In the genomic region with DNA sequence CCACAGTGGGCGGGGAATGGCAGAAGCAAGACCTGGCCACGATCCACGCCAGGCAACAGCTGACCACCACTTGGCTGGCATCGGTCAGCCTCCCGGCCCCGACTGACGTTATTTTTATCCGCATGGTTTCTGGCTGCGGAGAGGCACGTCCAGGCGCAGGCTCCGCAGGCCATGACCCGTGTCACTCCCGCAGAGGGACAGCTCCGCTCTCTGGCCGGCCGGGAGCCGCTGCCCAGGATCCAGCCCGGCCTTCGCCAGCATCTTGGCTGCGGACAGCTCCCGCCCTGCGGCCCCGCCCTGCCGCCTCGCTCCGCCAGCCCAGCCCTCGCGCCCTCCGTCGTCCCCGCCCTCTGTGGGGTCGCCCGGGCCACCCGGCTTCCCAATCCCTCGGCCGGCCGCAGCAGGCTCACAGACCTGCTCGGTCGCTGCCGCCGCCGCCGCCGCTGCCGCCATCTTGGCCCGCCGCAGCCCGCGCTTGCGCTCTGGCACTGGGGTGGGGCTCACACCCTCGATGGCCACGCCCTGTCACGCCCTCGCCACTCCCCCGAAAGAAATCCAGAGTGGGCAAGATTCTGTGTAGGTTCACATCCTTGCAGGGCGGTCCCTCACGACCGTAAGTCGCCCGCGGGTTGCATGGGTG, we compare ENCODE assay signal across 8 mouse cellular contexts. TPM values are rescaled to one million over a fixed set of nuclear protein-coding genes. Genes with fewer than 3 reads are reported as not detected.
DNase-seq lines count a peak whose midpoint lies in the region; ATAC-seq and TF ChIP-seq lines count a peak whose summit lies in the region.

A gene (minus strand): TSS at position 530 of the 640 bp plus-strand sequence.

- TF ChIP-seq EP300 in heart, postnatal 0 days (IDR thresholded peaks at IDR 0.05; ENCODE audit: low read depth), result no peak

- peak within 1 kb of the TSS; percentile 73 for H3K4me2 ChIP-seq in forebrain, embryonic 13.5 days
- H3K4me2 ChIP-seq in heart, postnatal 0 days (ENCODE audit: low read depth, low read length), result peak within 1 kb of the TSS; percentile 67
- H3K4me2 ChIP-seq in liver, embryonic 16.5 days (ENCODE audit: low read depth, low read length), result peak within 1 kb of the TSS; percentile 82
- peak within 1 kb of the TSS; percentile 85 for H3K4me2 ChIP-seq in neural tube, embryonic 13.5 days

- H3K4me1 ChIP-seq in forebrain, embryonic 13.5 days, result peaks cover 33% of the 10 kb centered on the region
- peaks cover 7% of the 10 kb centered on the region; the same call in 1 of the 2 replicates for H3K4me1 ChIP-seq in heart, postnatal 0 days (ENCODE audit: control insufficient read depth, insufficient read depth)
- no peaks in the 10 kb centered on the region; the same call in 1 of the 2 replicates for H3K4me1 ChIP-seq in liver, embryonic 16.5 days (ENCODE audit: control insufficient read depth, low read depth, low read length)
- peaks cover 31% of the 10 kb centered on the region for H3K4me1 ChIP-seq in neural tube, embryonic 13.5 days (replicated peaks)

- H3K9me3 ChIP-seq in forebrain, embryonic 13.5 days (replicated peaks), result no peaks in the 10 kb centered on the region
- H3K9me3 ChIP-seq in heart, postnatal 0 days (replicated peaks; ENCODE audit: control insufficient read depth, low read length), result no peaks in the 10 kb centered on the region
- H3K9me3 ChIP-seq in liver, embryonic 16.5 days (replicated peaks; ENCODE audit: control insufficient read depth, low read length), result no peaks in the 10 kb centered on the region
- no peaks in the 10 kb centered on the region for H3K9me3 ChIP-seq in neural tube, embryonic 13.5 days

- peak; percentile 50 for DNase-seq in c-Kit-positive CD71-negative TER-119-negative erythroid progenitor cells, embryonic 14.5 days (ENCODE audit: low read depth)
- peak; percentile 76 for DNase-seq in heart, postnatal 0 days (ENCODE audit: low spot score)
- peak; percentile 91 to 93 for DNase-seq in kidney, postnatal 4 days
- DNase-seq in telencephalon, adult 2 months (ENCODE audit: low read depth, low spot score), result peak; percentile 46

- ATAC-seq in CD4-positive, CD25-positive, alpha-beta regulatory T cell, adult 4 months, result peak; percentile 78
- peak; percentile 91 for ATAC-seq in forebrain, embryonic 13.5 days
- peak; percentile 90 for ATAC-seq in heart, postnatal 0 days (ENCODE audit: insufficient read depth, low read depth)
- ATAC-seq in liver, embryonic 16.5 days (ENCODE audit: low read depth), result peak; percentile 75
- peak; percentile 80 for ATAC-seq in neural tube, embryonic 13.5 days (ENCODE audit: low read depth)

- 0 out of 2 replicates have a peak, but pooled peaks cover 6% of the 10 kb centered on the region for H3K36me3 ChIP-seq in forebrain, embryonic 13.5 days (ENCODE audit: poor library complexity, severe bottlenecking)
- H3K36me3 ChIP-seq in heart, postnatal 0 days (replicated peaks; ENCODE audit: control insufficient read depth, insufficient read depth, low read length), result peaks cover 16% of the 10 kb centered on the region; the same call in 1 of the 2 replicates
- H3K36me3 ChIP-seq in liver, embryonic 16.5 days (ENCODE audit: control insufficient read depth, insufficient read depth), result no peaks in the 10 kb centered on the region
- peaks cover 4% of the 10 kb centered on the region for H3K36me3 ChIP-seq in neural tube, embryonic 13.5 days

- H3K4me3 ChIP-seq in forebrain, embryonic 13.5 days, result peak within 1 kb of the TSS; percentile 84
- peak within 1 kb of the TSS; percentile 77 for H3K4me3 ChIP-seq in heart, postnatal 0 days (ENCODE audit: low read depth, low read length)
- H3K4me3 ChIP-seq in liver, embryonic 16.5 days (ENCODE audit: low read depth, low read length), result peak within 1 kb of the TSS; percentile 69
- H3K4me3 ChIP-seq in neural tube, embryonic 13.5 days, result peak within 1 kb of the TSS; percentile 86

- no peak for TF ChIP-seq CTCF in heart, postnatal 0 days (IDR thresholded peaks at IDR 0.05; ENCODE audit: low read depth)

- WGBS in forebrain, embryonic 13.5 days, result under 1% methylated on average over 57 of the region's 62 CpGs
- under 1% methylated on average over 56 of the region's 62 CpGs for WGBS in heart, postnatal 0 days
- WGBS in liver, embryonic 16.5 days (ENCODE audit: insufficient replicate concordance), result 1% methylated on average over 59 of the region's 62 CpGs
- under 1% methylated on average over 46 of the region's 62 CpGs for WGBS in neural tube, embryonic 13.5 days

- peaks cover 47% of the 10 kb centered on the region for H3K27me3 ChIP-seq in forebrain, embryonic 13.5 days
- H3K27me3 ChIP-seq in heart, postnatal 0 days (ENCODE audit: control insufficient read depth, insufficient read depth, low read length), result peaks cover 40% of the 10 kb centered on the region
- peaks cover 61% of the 10 kb centered on the region for H3K27me3 ChIP-seq in liver, embryonic 16.5 days (ENCODE audit: control insufficient read depth, insufficient read depth, low read depth, low read length)
- peaks cover 52% of the 10 kb centered on the region for H3K27me3 ChIP-seq in neural tube, embryonic 13.5 days

- peak within 1 kb of the TSS; percentile 90 for H3K9ac ChIP-seq in forebrain, embryonic 13.5 days
- peak within 1 kb of the TSS; percentile 73 for H3K9ac ChIP-seq in heart, postnatal 0 days (replicated peaks; ENCODE audit: low read depth, low read length)
- H3K9ac ChIP-seq in liver, embryonic 16.5 days (ENCODE audit: low read depth, low read length), result peak within 1 kb of the TSS; percentile 50
- peak within 1 kb of the TSS; percentile 92 for H3K9ac ChIP-seq in neural tube, embryonic 13.5 days

- no peak within 1 kb of the TSS for H3K27ac ChIP-seq in forebrain, embryonic 13.5 days
- peak within 1 kb of the TSS; percentile 94 for H3K27ac ChIP-seq in heart, postnatal 0 days (ENCODE audit: low read depth)
- no peak within 1 kb of the TSS for H3K27ac ChIP-seq in liver, embryonic 16.5 days (ENCODE audit: low read length)
- peak within 1 kb of the TSS; percentile 72 for H3K27ac ChIP-seq in neural tube, embryonic 13.5 days (replicated peaks)

RNA-seq across cellular contexts. Expression of the gene that starts here (rescaled TPM):
- polyA plus RNA-seq in CD4-positive, CD25-positive, alpha-beta regulatory T cell, adult 4 months (2017; shearing (Covaris generic)), result 10 to 100 TPM; 11.1 to 16.5 TPM
- polyA plus RNA-seq in forebrain, embryonic 13.5 days (2015; fragmentation: Nextera tagmentation; extraction: Ambion mirVana), result 20.5 and 22.3 TPM in 2 replicates
- total RNA-seq in heart, postnatal 0 days (2014; rRNA removed; ENCODE audit: low replicate concordance), result 20.8 and 25.2 TPM in 2 replicates
- polyA plus RNA-seq in heart, postnatal 0 days (2015; fragmentation: Nextera tagmentation; extraction: Ambion mirVana), result 46.9 and 49.0 TPM in 2 replicates
- 2.4 and 2.7 TPM in 2 replicates for polyA plus RNA-seq in liver, embryonic 16.5 days (2015; fragmentation: Nextera tagmentation; extraction: Ambion mirVana)
- polyA plus RNA-seq in neural tube, embryonic 13.5 days (2015; fragmentation: Nextera tagmentation; extraction: Ambion mirVana), result 38.1 and 39.7 TPM in 2 replicates

Comparison
In these comparisons a context has a peak if more than half of its experiments do, and no peak if none do; other contexts are left out.
1. H3K27ac ChIP-seq: peak in heart, postnatal 0 days (single experiment) and neural tube, embryonic 13.5 days (single experiment); none in forebrain, embryonic 13.5 days (single experiment) and liver, embryonic 16.5 days (single experiment).
2. Peak in every context shown above with its lines, with median percentiles within 50 percentile points of each other: ATAC-seq, DNase-seq, H3K4me2 ChIP-seq, H3K4me3 ChIP-seq and H3K9ac ChIP-seq.